Mouse (Mus musculus) lung, adult 2 months (tissue): Measurements from ENCODE around the gene Aggf1.

ENCODE experiments used
- CTCF ChIP-seq: fragments of 200-500 bp; IDR thresholded peaks from 2 replicates; pipeline ENCODE4 v1.5.1; 2011; ENCODE audit warnings: mild to moderate bottlenecking, low read length, control low read depth; ENCODE audit not compliant: insufficient read depth
- POLR2A ChIP-seq: fragments of 200-500 bp; IDR thresholded peaks from 2 replicates; pipeline ENCODE4 v1.6.1; 2011; ENCODE audit warnings: low read depth, mild to moderate bottlenecking, control low read depth, low read length, borderline replicate concordance; ENCODE audit errors: extremely low read depth

DNA sequence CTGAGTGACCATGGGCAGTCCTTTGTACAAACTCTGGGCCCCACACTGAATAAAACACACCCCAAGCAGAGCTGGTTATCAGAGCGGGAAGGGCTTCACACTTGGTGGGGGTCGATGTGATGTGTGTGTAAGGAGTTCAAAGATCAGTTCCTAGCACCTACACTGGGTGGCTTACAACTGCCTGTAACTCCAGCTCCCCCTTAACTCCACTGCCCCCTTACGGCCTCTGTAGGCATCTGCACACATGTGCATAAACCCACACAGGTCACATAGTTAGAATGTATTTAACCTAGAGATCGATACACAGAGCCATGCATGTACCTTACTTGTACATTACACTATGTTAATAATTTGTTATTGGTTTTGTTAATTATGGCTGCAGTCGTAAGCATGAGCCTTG is 13.1 kb upstream of the Aggf1 start:
- no peak for TF ChIP-seq CTCF
- TF ChIP-seq POLR2A = no peak
